Mouse (Mus musculus) cerebellum, adult 18-20 months (tissue): Measurements from ENCODE around the gene Strap.
"Not testable (repeated sequence)": the region's sequence is repeated elsewhere in the genome, so short reads cannot be mapped to it uniquely, and the experiment has no call there.

Experiments
- DNase-seq, 2 experiments: peaks; one replicate each; pipeline ENCODE4 v3.0.0; 2021

Strap gene

GRCm38 (mm10) chr6:137734846-137735609, at the start of gene Strap:
Gene Strap, plus strand, starts transcription at chr6:137735078.
- peak; percentile 94 to 96 for DNase-seq

GRCm38 (mm10) chr6:137687667-137688066, 47.2 kb upstream of the Strap start:
- no peak for DNase-seq

- DNase-seq: no peak
Observed at GRCm38 (mm10) chr6:137688079-137688478, 46.8 kb upstream of the Strap start.

- DNase-seq: no peak
Observed at GRCm38 (mm10) chr6:137688506-137689105, 46.3 kb upstream of the Strap start.

- DNase-seq: no peak
Observed at GRCm38 (mm10) chr6:137690550-137691119, 44.2 kb upstream of the Strap start.

- DNase-seq: no peak
Observed at GRCm38 (mm10) chr6:137694310-137694709, 40.6 kb upstream of the Strap start.

GRCm38 (mm10) chr6:137695046-137695445, 39.8 kb upstream of the Strap start:
- DNase-seq: no peak

- DNase-seq: no peak
Observed at GRCm38 (mm10) chr6:137696445-137697204, 38.3 kb upstream of the Strap start.

GRCm38 (mm10) chr6:137699434-137699833, 35.4 kb upstream of the Strap start:
- DNase-seq: no peak

- DNase-seq: no peak
Observed at GRCm38 (mm10) chr6:137702186-137702585, 32.7 kb upstream of the Strap start.

GRCm38 (mm10) chr6:137702918-137703317, 32.0 kb upstream of the Strap start:
- DNase-seq: no peak

- no peak for DNase-seq
Observed at GRCm38 (mm10) chr6:137703431-137703830, 31.4 kb upstream of the Strap start.

GRCm38 (mm10) chr6:137704300-137704939, 30.5 kb upstream of the Strap start:
- no peak for DNase-seq

GRCm38 (mm10) chr6:137706209-137706608, 28.7 kb upstream of the Strap start:
- no peak for DNase-seq

GRCm38 (mm10) chr6:137708726-137709405, 26.0 kb upstream of the Strap start:
- DNase-seq: not testable (repeated sequence)

- no peak for DNase-seq
Observed at GRCm38 (mm10) chr6:137710179-137711037, 24.5 kb upstream of the Strap start.

- DNase-seq: no peak
Observed at GRCm38 (mm10) chr6:137712654-137713309, 22.1 kb upstream of the Strap start.

GRCm38 (mm10) chr6:137713310-137713664, 21.6 kb upstream of the Strap start:
- DNase-seq: no peak

GRCm38 (mm10) chr6:137716802-137717201, 18.1 kb upstream of the Strap start:
- no peak for DNase-seq

GRCm38 (mm10) chr6:137722220-137722931, 12.5 kb upstream of the Strap start:
- DNase-seq: no peak
